Mouse (Mus musculus): ENCODE results near the gene Ly6f. TPM values are rescaled to one million over a fixed set of nuclear protein-coding genes. Genes with fewer than 3 reads are reported as not detected.

Ly6f gene
- polyA plus RNA-seq (2015; fragmentation: Nextera tagmentation; extraction: Ambion mirVana): not detected in 2 replicates

- no peaks in the 10 kb centered on the region for H3K9me3 ChIP-seq (replicated peaks)
- H3K4me2 ChIP-seq: no peak within 1 kb of the TSS
- H3K27me3 ChIP-seq: no peaks in the 10 kb centered on the region
- H3K9ac ChIP-seq: no peak within 1 kb of the TSS
- no peak within 1 kb of the TSS for H3K27ac ChIP-seq (replicated peaks)
- H3K4me3 ChIP-seq (replicated peaks): no peak within 1 kb of the TSS
- H3K36me3 ChIP-seq (replicated peaks): no peaks in the 10 kb centered on the region
- ATAC-seq (ENCODE audit: insufficient read depth): no peak
- H3K4me1 ChIP-seq (replicated peaks): no peaks in the 10 kb centered on the region
Measured at GRCm38 (mm10) chr15:75268121-75268520, at the start of gene Ly6f. Gene Ly6f, plus strand, starts transcription at chr15:75268421.

GRCm38 (mm10) chr15:75221942-75222341, 46.3 kb upstream of the Ly6f start:
- H3K4me3 ChIP-seq (replicated peaks): no peak overlapping the region
- H3K4me2 ChIP-seq: no peak overlapping the region
- no peaks in the 10 kb centered on the region for H3K4me1 ChIP-seq (replicated peaks)
- H3K27ac ChIP-seq (replicated peaks): no peak overlapping the region
- no peaks in the 10 kb centered on the region for H3K9me3 ChIP-seq (replicated peaks)
- H3K36me3 ChIP-seq (replicated peaks): no peaks in the 10 kb centered on the region
- ATAC-seq (ENCODE audit: insufficient read depth): no peak
- H3K27me3 ChIP-seq: no peaks in the 10 kb centered on the region
- no peak overlapping the region for H3K9ac ChIP-seq

- Histone ChIP-seq H3K4me1 (replicated peaks) (no peaks in the 10 kb centered on the region), H3K27me3 (no peaks in the 10 kb centered on the region), H3K4me2 (no peak overlapping the region), H3K27ac (replicated peaks) (no peak overlapping the region), H3K4me3 (replicated peaks) (no peak overlapping the region), H3K9me3 (replicated peaks) (no peaks in the 10 kb centered on the region), H3K9ac (no peak overlapping the region), H3K36me3 (replicated peaks) (no peaks in the 10 kb centered on the region)
- 68% methylated on average over 3 of the region's 3 CpGs for WGBS (ENCODE audit: insufficient replicate concordance)
- no peak for ATAC-seq (ENCODE audit: insufficient read depth)
Measured at GRCm38 (mm10) chr15:75237736-75238288, 30.4 kb upstream of the Ly6f start.

GRCm38 (mm10) chr15:75240558-75240957, 27.7 kb upstream of the Ly6f start:
- Histone ChIP-seq H3K4me3 (replicated peaks) (no peak overlapping the region), H3K27ac (replicated peaks) (no peak overlapping the region), H3K27me3 (no peaks in the 10 kb centered on the region), H3K36me3 (replicated peaks) (no peaks in the 10 kb centered on the region), H3K9me3 (replicated peaks) (no peaks in the 10 kb centered on the region), H3K4me1 (replicated peaks) (no peaks in the 10 kb centered on the region), H3K4me2 (no peak overlapping the region), H3K9ac (no peak overlapping the region)
- ATAC-seq (ENCODE audit: insufficient read depth): no peak
- WGBS (ENCODE audit: insufficient replicate concordance): 69% methylated on average over 2 of the region's 2 CpGs

DNA sequence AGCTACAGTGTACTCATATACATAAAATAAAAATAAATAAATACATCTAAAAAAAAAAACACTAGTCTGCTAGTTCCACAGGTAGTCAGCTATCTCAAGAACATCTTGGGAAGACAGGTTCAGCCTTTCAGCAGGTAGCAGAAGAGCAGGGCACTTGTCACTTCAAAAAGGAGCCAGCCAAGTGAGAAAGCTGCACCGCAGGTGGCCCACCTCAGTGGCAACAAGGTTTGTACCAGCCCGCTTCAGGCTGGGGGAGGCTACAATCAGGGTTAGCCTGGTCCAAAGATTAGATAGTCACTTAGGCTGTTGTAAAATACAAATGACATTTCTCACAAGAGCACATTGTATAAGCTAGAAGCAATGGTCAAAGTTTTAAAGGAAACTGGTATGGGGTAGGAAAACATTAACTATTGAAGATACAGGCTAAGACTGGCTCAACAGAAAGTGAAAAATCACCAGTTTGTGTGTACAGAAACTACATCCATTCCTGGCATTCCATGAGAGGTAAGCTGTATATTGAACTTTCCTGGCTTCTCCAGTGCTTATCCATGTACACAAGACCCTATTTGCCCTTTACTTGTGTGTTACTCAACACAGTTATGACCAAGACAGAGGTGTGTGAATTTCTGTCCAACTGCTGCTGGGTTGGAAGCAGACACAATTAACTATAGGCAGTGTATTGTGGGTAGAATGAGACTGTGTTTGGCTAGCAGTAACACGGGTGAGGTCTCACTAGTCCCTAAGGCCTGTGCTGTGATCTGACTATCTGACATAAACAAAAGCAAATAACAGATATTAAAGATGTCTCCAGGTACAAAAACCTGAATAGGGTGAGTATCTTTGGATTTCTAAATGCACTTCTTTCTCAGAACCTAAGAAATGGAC, 25.2 kb upstream of the Ly6f start:
- H3K4me3 ChIP-seq (replicated peaks): no peak overlapping the region
- no peaks in the 10 kb centered on the region for H3K27me3 ChIP-seq
- no peak overlapping the region for H3K9ac ChIP-seq
- ATAC-seq (ENCODE audit: insufficient read depth): no peak
- H3K36me3 ChIP-seq (replicated peaks): no peaks in the 10 kb centered on the region
- 59% methylated on average over 3 of the region's 3 CpGs for WGBS (ENCODE audit: insufficient replicate concordance)
- H3K9me3 ChIP-seq (replicated peaks): no peaks in the 10 kb centered on the region
- H3K27ac ChIP-seq (replicated peaks): no peak overlapping the region
- H3K4me2 ChIP-seq: no peak overlapping the region
- H3K4me1 ChIP-seq (replicated peaks): no peaks in the 10 kb centered on the region

- Histone ChIP-seq H3K9ac (no peak overlapping the region), H3K4me3 (replicated peaks) (no peak overlapping the region), H3K4me2 (no peak overlapping the region), H3K27ac (replicated peaks) (no peak overlapping the region), H3K27me3 (no peaks in the 10 kb centered on the region), H3K9me3 (replicated peaks) (no peaks in the 10 kb centered on the region), H3K36me3 (replicated peaks) (no peaks in the 10 kb centered on the region), H3K4me1 (replicated peaks) (no peaks in the 10 kb centered on the region)
- 41% methylated on average over 3 of the region's 3 CpGs for WGBS (ENCODE audit: insufficient replicate concordance)
- no peak for ATAC-seq (ENCODE audit: insufficient read depth)
Measured at GRCm38 (mm10) chr15:75254671-75255070, 13.6 kb upstream of the Ly6f start.

DNA sequence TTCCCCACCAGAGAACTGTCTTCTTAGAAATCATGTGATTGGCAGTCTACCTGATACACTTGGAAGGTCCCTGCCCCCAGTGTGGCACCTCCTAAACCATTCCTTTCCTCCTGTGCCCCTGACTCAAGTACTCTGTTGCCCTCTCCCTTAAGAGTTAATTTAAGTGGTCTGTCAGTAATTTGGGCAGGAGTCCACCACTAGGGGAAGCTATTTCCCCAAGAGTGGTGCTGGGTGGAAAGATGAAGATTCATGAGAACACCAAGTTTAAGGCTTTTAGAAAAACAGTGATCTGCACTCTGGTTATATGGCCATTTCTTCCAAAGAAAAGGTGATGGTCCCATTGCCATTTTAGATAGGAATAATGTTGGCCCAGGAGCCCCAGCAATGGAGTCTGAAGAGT, 2.4 kb upstream of the Ly6f start:
- Histone ChIP-seq H3K27ac (replicated peaks) (no peak overlapping the region), H3K36me3 (replicated peaks) (no peaks in the 10 kb centered on the region), H3K9ac (no peak overlapping the region), H3K4me3 (replicated peaks) (no peak overlapping the region), H3K9me3 (replicated peaks) (no peaks in the 10 kb centered on the region), H3K4me1 (replicated peaks) (no peaks in the 10 kb centered on the region), H3K4me2 (no peak overlapping the region), H3K27me3 (no peaks in the 10 kb centered on the region)
- no peak for ATAC-seq (ENCODE audit: insufficient read depth)

DNA sequence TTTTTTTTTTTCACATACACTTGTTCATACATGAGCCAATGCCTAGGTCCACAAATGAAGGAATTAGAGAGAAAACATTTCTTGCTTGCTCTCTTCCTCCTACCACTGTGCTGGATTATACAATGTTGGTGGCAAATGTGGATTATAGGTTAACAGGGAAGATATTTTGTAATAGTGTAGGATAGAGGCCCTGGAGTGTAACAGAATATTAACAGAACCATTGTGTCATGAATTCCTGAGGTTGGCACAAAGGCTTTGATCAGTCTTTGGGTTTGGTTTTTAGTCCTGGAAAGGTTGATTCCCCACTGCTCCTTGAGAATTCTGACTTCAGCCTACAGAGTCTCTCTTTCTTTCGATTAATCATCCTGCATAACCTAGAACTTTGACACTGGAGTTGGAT, 1.6 kb upstream of the Ly6f start:
- WGBS (ENCODE audit: insufficient replicate concordance): 28% methylated on average over 1 of the region's 1 CpGs
- H3K4me1 ChIP-seq (replicated peaks): no peaks in the 10 kb centered on the region
- H3K9ac ChIP-seq: no peak overlapping the region
- ATAC-seq (ENCODE audit: insufficient read depth): no peak
- H3K27ac ChIP-seq (replicated peaks): no peak overlapping the region
- no peaks in the 10 kb centered on the region for H3K9me3 ChIP-seq (replicated peaks)
- no peaks in the 10 kb centered on the region for H3K36me3 ChIP-seq (replicated peaks)
- H3K4me3 ChIP-seq (replicated peaks): no peak overlapping the region
- no peak overlapping the region for H3K4me2 ChIP-seq
- no peaks in the 10 kb centered on the region for H3K27me3 ChIP-seq

GRCm38 (mm10) chr15:75268916-75269829, 952 bp downstream of the Ly6f start:
- Histone ChIP-seq H3K27me3 (no peaks in the 10 kb centered on the region), H3K27ac (replicated peaks) (no peak overlapping the region), H3K36me3 (replicated peaks) (no peaks in the 10 kb centered on the region), H3K4me2 (no peak overlapping the region), H3K4me1 (replicated peaks) (no peaks in the 10 kb centered on the region), H3K9me3 (replicated peaks) (no peaks in the 10 kb centered on the region), H3K9ac (no peak overlapping the region), H3K4me3 (replicated peaks) (no peak overlapping the region)
- ATAC-seq (ENCODE audit: insufficient read depth): no peak
- 53% methylated on average over 5 of the region's 5 CpGs for WGBS (ENCODE audit: insufficient replicate concordance)

DNA sequence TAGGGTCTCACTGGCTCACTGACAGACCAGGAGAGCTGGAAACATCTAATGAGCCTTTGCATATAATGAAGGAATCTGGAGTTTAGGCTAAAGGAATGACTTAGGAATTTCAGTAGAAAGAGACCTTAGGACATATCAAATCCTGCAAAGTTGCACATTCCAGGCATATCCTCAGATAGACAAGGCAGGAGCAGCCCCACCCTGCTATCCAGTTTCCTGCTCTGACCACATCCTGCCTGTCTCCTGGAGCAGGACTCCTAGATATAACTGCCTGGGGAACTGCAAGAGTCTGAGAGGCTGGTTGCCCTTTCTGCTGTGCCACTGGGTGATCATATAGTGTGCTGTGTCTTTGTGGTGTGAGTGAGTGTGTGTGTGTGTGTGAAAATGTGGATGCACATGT, 1.9 kb downstream of the Ly6f start:
- Histone ChIP-seq H3K27ac (replicated peaks) (no peak overlapping the region), H3K9me3 (replicated peaks) (no peaks in the 10 kb centered on the region), H3K9ac (no peak overlapping the region), H3K4me2 (no peak overlapping the region), H3K36me3 (replicated peaks) (no peaks in the 10 kb centered on the region), H3K4me3 (replicated peaks) (no peak overlapping the region), H3K4me1 (replicated peaks) (no peaks in the 10 kb centered on the region), H3K27me3 (no peaks in the 10 kb centered on the region)
- ATAC-seq (ENCODE audit: insufficient read depth): no peak

DNA sequence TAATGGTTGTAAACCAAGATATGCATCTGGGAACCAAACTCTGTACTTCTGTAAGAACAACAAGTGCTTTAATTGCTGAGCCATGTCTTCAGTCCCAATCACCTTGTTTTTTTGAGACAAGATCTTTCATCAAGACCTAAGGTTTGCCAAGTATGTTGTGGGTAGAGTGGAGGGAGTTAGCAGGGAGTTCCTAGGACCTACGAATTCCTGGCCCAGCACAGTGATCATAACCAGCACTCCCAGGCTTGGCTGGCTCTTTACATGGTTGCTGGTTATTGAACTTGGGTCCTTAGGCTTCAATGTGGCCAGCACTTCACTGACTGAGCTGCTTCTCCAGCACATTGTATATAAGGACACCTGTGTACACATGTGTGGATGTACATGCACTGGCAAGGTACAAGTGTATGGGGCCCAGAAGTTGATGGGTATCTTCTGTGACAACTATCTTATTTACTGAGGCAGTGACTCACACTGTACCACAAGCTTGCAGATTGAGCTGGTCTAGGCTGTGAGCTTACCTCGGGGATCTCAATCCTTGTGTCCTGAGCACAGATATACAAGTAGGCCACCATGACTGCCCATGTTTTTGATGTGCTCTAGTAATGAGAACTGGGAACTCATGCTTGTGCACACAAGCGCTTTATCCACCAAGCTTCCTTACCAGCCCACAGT, 2.6 kb downstream of the Ly6f start:
- WGBS (ENCODE audit: insufficient replicate concordance): 49% methylated on average over 3 of the region's 3 CpGs
- Histone ChIP-seq H3K27ac (replicated peaks) (no peak overlapping the region), H3K4me3 (replicated peaks) (no peak overlapping the region), H3K9ac (no peak overlapping the region), H3K36me3 (replicated peaks) (no peaks in the 10 kb centered on the region), H3K4me1 (replicated peaks) (no peaks in the 10 kb centered on the region), H3K9me3 (replicated peaks) (no peaks in the 10 kb centered on the region), H3K4me2 (no peak overlapping the region), H3K27me3 (no peaks in the 10 kb centered on the region)
- ATAC-seq (ENCODE audit: insufficient read depth): no peak
